Mouse (Mus musculus) liver, embryonic 11.5 days (tissue): ENCODE measurements around the gene Nhlrc2. TPM values are rescaled to one million over a fixed set of nuclear protein-coding genes. Genes with fewer than 3 reads are reported as not detected.

Experiments
- ATAC-seq: fragments of 200-750 bp; cut with Nextera tagmentation; replicated peaks from 2 replicates; pipeline ENCODE4 v1.8.0; 2017; ENCODE audit warnings: moderate number of reproducible peaks, mild to moderate bottlenecking, moderate TSS enrichment, moderate library complexity; ENCODE audit not compliant: low FRiP score
- DNase-seq: peaks from one replicate; pipeline ENCODE4 v3.0.0-alpha.2; 2017; ENCODE audit warnings: low spot score
- H3K27ac ChIP-seq: fragments of 300-500 bp; sonication (generic); 2 replicates; pipeline ENCODE4 v1.5.1; 2014; ENCODE audit warnings: mild to moderate bottlenecking, low read depth, low read length, control low read depth
- H3K27me3 ChIP-seq: fragments of 300-500 bp; sonication (generic); replicated peaks from 2 replicates; pipeline ENCODE4 v1.6.1; 2014; ENCODE audit warnings: low read length, mixed read lengths; ENCODE audit not compliant: control insufficient read depth, insufficient read depth
- H3K36me3 ChIP-seq: fragments of 300-500 bp; sonication (generic); 2 replicates; pipeline ENCODE4 v1.6.1; 2014; ENCODE audit warnings: mild to moderate bottlenecking, low read length, moderate library complexity, mixed read lengths; ENCODE audit not compliant: control insufficient read depth, insufficient read depth
- H3K4me1 ChIP-seq: fragments of 300-500 bp; sonication (generic); replicated peaks from 2 replicates; pipeline ENCODE4 v1.6.1; 2014; ENCODE audit warnings: low read length, mixed read lengths; ENCODE audit not compliant: control insufficient read depth, insufficient read depth
- H3K4me2 ChIP-seq: fragments of 300-500 bp; sonication (generic); 2 replicates; pipeline ENCODE4 v1.6.1; 2014; ENCODE audit warnings: mild to moderate bottlenecking, control low read depth, moderate library complexity
- H3K4me3 ChIP-seq: fragments of 300-500 bp; sonication (generic); 2 replicates; pipeline ENCODE4 v1.5.1; 2014; ENCODE audit warnings: low read depth, low read length, control low read depth
- H3K9ac ChIP-seq: fragments of 300-500 bp; sonication (generic); 2 replicates; pipeline ENCODE4 v1.6.1; 2014; ENCODE audit warnings: low read depth, low read length, control low read depth
- H3K9me3 ChIP-seq: fragments of 300-500 bp; sonication (generic); 2 replicates; pipeline ENCODE4 v1.6.1; 2016; ENCODE audit warnings: low read length, inconsistent platforms, mixed read lengths; ENCODE audit not compliant: control insufficient read depth
- WGBS: fragments of 180-500 bp; shearing (Covaris S2); extraction: QIAGEN DNeasy Blood & Tissue Kit; methylation state at CpG from one replicate; pipeline ENCODE4 v1.1.7; 2014; 5-methylcytosine and 5-hydroxymethylcytosine counted together
- polyA plus RNA-seq: library from polyadenylated mRNA; unstranded; fragments of >200 nt; fragmentation: Nextera tagmentation; extraction: Ambion mirVana; gene quantifications from 2 replicates; pipeline ENCODE4 v1.2.1, GENCODE M21; 2014

The Nhlrc2 gene
- polyA plus RNA-seq, 1 experiment from 2014 or later: 14.1 TPM

DNA sequence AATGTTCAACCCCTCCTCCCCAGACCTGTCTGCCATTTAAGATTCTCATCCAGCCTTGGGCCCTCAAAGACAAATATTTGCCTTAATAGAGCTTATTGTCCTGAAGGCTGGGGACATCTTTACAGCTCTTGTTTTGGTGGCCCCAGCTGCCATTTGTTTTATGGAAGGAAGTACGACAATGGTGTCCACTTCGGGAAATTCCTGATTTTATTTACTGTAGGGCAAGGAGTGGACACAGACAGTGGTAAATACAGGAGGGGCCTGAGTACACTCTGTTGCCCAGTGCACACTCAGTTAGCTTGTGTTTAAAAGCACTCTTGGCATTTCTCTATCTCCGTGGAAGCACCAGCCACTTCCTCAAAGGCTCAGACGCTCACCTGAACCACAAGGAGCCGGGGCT lies 66.1 kb downstream of the Nhlrc2 start:
- WGBS: 78% methylated on average over 5 of the region's 5 CpGs
- Histone ChIP-seq H3K4me2 (no peak overlapping the region), H3K36me3 (no peaks in the 10 kb centered on the region), H3K4me3 (no peak overlapping the region), H3K4me1 (no peaks in the 10 kb centered on the region), H3K27me3 (no peaks in the 10 kb centered on the region), H3K9me3 (no peaks in the 10 kb centered on the region), H3K27ac (no peak overlapping the region), H3K9ac (no peak overlapping the region)
- DNase-seq (no peak), ATAC-seq (no peak)

DNA sequence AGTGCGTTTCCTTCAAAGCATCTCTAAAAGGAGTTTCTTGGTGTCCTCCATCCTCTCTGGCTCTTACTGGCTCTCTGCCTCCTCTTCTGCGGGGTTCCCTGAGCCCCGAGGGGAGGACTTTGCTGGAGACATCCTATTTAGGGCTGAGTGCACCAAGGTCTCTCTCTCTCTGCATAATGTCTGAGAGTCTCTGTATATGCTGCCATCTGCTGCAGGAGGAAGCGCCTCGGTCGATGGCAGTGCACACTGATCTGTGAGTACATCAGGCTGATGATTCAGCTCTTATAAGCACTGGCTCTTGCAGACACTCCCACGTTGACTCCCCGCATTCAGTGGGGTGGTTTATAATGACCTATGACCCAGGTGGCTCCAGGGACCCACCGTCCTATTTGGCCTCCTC lies 70.8 kb downstream of the Nhlrc2 start:
- Histone ChIP-seq H3K9me3 (no peaks in the 10 kb centered on the region), H3K4me3 (no peak overlapping the region), H3K27ac (no peak overlapping the region), H3K4me2 (no peak overlapping the region), H3K9ac (no peak overlapping the region), H3K36me3 (no peaks in the 10 kb centered on the region), H3K4me1 (no peaks in the 10 kb centered on the region), H3K27me3 (no peaks in the 10 kb centered on the region)
- no peak for ATAC-seq
- DNase-seq: no peak
- WGBS: 72% methylated on average over 9 of the region's 9 CpGs

DNA sequence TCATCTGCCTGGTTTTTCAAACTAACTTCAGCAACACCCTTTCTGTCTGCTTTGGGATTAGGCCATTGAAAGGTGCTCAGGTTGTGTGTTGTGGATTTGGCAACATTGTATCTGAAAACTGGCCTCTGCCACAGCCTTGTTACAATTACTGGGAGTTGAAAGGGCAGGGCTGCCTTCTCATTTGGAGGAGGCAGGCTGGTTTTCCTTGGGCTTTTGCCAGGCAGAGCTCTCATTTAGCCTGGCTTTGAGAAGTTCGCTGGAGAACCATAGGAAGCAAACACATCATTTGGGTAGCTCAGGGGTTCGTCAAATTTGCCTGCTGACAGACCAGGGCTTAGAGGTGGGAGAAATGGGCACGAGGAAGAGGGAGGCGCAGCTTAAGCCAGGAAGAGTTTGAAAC lies 71.5 kb downstream of the Nhlrc2 start:
- no peak overlapping the region for H3K4me2 ChIP-seq
- no peaks in the 10 kb centered on the region for H3K4me1 ChIP-seq
- H3K27ac ChIP-seq: no peak overlapping the region
- H3K27me3 ChIP-seq: no peaks in the 10 kb centered on the region
- no peaks in the 10 kb centered on the region for H3K36me3 ChIP-seq
- no peaks in the 10 kb centered on the region for H3K9me3 ChIP-seq
- ATAC-seq (no peak), DNase-seq (no peak)
- WGBS: 73% methylated on average over 4 of the region's 4 CpGs
- H3K4me3 ChIP-seq: no peak overlapping the region
- H3K9ac ChIP-seq: no peak overlapping the region

DNA sequence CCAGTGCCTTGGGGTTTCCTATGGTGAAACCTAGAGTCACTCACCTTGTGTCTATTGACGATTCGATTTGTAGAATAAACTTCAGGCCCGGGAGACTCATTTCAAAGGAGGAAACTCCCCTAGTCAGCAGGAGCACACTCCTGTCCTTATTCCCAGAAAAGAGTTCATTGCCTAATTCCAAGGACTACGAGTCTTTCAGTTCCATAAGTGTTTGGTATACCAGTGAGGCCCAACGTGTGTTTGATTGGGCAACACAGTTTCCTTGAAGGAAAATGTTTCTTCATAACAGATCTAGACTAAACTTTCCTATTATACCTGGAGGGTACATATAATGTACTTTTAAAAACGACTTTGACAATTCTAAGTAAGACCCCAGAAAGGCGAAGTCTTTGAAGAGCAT lies 73.8 kb downstream of the Nhlrc2 start:
- Histone ChIP-seq H3K36me3 (no peaks in the 10 kb centered on the region), H3K9ac (no peak overlapping the region), H3K4me2 (no peak overlapping the region), H3K27me3 (no peaks in the 10 kb centered on the region), H3K9me3 (no peaks in the 10 kb centered on the region), H3K4me3 (no peak overlapping the region), H3K27ac (no peak overlapping the region), H3K4me1 (no peaks in the 10 kb centered on the region)
- ATAC-seq: no peak
- no peak for DNase-seq
- WGBS: 79% methylated on average over 7 of the region's 7 CpGs

DNA sequence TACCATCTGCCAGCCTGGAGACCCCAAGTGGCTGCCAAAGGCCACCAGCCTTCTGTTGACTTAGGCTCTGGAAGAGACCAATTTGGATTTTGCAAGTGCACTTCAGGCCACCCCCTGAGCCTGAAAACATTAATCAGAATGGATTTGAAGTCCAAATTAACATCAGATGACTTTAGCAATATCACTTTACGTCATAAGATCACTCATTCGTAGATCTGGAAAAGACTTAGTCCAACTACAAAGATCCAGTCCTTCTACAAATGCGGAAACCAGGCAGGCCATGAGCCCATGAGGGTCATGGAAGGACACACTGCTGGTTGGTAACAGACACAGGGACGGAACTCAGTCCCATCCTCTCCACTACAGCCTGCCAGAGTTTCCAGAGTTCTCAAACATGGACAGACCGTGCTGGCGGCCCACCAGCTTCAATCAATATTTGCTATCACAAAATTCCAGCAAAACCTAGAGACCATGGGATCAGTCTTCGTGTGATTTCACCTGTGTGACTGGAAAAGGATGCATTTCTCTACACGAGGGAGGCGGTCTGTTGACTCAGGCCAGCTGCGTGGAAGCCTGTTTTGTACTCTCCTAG lies 79.9 kb downstream of the Nhlrc2 start:
- H3K4me2 ChIP-seq: no peak overlapping the region
- no peaks in the 10 kb centered on the region for H3K27me3 ChIP-seq
- H3K27ac ChIP-seq: no peak overlapping the region
- H3K4me3 ChIP-seq: no peak overlapping the region
- no peak overlapping the region for H3K9ac ChIP-seq
- DNase-seq: no peak
- H3K9me3 ChIP-seq: no peaks in the 10 kb centered on the region
- no peak for ATAC-seq
- no peaks in the 10 kb centered on the region for H3K36me3 ChIP-seq
- WGBS: 77% methylated on average over 10 of the region's 10 CpGs
- H3K4me1 ChIP-seq: no peaks in the 10 kb centered on the region

DNA sequence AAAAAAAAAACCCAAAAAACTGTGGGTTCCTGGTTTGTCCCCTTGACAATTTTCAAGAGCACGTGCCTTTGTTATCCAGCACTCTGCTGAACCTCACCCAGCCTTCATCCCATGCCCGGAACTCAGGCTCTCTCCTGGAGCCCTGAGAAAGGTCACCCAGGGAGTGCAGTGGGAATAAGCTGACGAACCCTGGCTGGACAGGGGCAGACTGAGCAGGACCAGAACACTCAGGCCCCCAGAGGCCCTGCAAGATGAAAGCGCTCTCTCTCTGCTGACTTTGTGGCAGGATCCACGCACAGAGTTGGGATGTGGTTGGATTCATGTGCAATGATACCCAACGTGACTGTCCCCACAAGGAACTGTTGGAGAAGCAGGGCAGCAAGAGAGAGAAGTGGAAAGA lies 81.6 kb downstream of the Nhlrc2 start:
- no peak overlapping the region for H3K4me3 ChIP-seq
- H3K9me3 ChIP-seq: no peaks in the 10 kb centered on the region
- WGBS: 75% methylated on average over 6 of the region's 6 CpGs
- no peaks in the 10 kb centered on the region for H3K36me3 ChIP-seq
- H3K4me1 ChIP-seq: no peaks in the 10 kb centered on the region
- no peak for DNase-seq
- no peak overlapping the region for H3K9ac ChIP-seq
- H3K27me3 ChIP-seq: no peaks in the 10 kb centered on the region
- H3K27ac ChIP-seq: no peak overlapping the region
- no peak for ATAC-seq
- no peak overlapping the region for H3K4me2 ChIP-seq

DNA sequence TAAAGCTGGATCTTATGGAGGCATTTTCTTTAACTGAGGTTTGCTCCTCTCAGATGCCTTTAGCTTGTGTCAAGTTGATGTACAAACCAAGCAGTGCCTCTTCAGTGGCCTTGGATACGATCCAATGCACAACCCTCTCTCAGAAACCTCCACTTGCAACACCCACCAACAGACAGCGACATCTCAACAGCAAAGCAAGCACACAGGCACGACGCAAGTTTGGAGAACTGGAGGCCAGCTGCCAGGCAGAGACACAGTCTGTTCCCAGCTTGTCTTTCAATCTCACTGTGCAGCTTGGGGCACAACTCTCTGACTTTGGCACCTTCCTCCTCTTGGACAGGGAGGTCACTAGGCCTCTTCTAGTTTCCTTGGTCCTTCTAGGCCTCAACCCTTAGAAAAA lies 83.0 kb downstream of the Nhlrc2 start:
- no peak overlapping the region for H3K4me2 ChIP-seq
- no peaks in the 10 kb centered on the region for H3K4me1 ChIP-seq
- H3K36me3 ChIP-seq: no peaks in the 10 kb centered on the region
- ATAC-seq (no peak), DNase-seq (no peak)
- H3K9me3 ChIP-seq: no peaks in the 10 kb centered on the region
- H3K9ac ChIP-seq: no peak overlapping the region
- WGBS: 79% methylated on average over 4 of the region's 4 CpGs
- H3K27me3 ChIP-seq: no peaks in the 10 kb centered on the region
- H3K27ac ChIP-seq: no peak overlapping the region
- no peak overlapping the region for H3K4me3 ChIP-seq

DNA sequence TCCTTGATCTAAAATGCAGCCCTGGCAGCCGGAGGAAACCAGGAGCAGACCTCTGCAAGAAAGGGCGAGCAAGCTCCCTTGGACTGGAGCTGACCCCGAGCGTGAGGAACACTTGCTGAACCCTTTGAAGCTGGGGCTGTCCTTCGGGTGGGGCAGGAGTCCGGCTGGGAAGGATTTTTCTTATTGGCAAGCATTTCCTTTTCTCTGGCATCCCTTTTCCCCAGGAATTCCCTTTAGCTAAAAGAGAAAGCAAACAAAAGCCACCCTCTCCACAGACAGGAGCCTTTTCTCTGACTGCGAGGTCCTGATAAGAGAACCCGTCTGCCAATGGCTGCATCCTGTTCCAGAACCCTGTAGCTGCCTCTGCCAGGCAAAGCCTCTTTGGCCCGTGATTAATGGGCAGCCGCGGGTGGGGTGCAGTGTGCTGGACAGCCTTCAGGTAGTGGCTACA lies 83.4 kb downstream of the Nhlrc2 start:
- Histone ChIP-seq H3K4me3 (no peak overlapping the region), H3K27ac (peak overlapping the region; percentile 19; the same call in 1 of the 2 replicates), H3K9ac (no peak overlapping the region), H3K27me3 (no peaks in the 10 kb centered on the region), H3K36me3 (no peaks in the 10 kb centered on the region), H3K9me3 (no peaks in the 10 kb centered on the region), H3K4me2 (no peak overlapping the region), H3K4me1 (no peaks in the 10 kb centered on the region)
- DNase-seq: no peak
- WGBS: 31% methylated on average over 11 of the region's 11 CpGs
- ATAC-seq: no peak

DNA sequence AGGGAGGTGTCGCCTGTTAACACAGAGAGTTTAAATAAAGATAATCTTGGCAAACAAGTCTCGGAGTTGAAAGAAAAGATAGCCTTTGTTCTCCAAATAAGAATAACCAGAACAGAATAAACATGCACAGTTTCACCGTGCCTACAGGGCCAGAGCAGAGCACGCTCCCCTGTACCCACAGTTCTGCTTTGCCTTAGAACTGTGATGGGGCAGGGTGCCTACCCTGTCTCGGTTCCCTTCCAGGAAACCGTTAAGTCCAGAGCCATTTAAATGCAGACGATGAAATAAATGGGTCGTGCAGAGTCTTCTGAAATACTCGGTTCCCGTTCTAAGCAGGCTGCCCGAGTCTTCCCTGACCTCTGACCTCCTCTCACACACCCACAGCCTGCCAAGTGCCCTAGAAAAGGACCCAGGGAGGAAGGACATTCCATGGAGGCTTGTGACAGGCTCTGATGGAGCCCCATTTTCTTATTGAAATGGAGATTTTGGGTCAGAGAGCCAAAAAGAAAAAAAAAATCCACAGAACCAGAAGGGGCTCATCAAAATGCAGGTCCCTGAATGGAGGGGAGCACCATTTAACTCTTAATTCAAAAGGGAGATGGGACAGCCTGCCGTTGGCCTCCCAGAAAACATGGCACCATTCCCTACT lies 89.1 kb downstream of the Nhlrc2 start:
- Histone ChIP-seq H3K4me2 (no peak overlapping the region), H3K4me3 (no peak overlapping the region), H3K27me3 (no peaks in the 10 kb centered on the region), H3K9me3 (peaks cover 3% of the 10 kb centered on the region; the same call in 1 of the 2 replicates), H3K9ac (no peak overlapping the region), H3K4me1 (no peaks in the 10 kb centered on the region), H3K27ac (no peak overlapping the region), H3K36me3 (no peaks in the 10 kb centered on the region)
- ATAC-seq: no peak
- 63% methylated on average over 12 of the region's 12 CpGs for WGBS
- DNase-seq: no peak
